Mouse (Mus musculus) kidney, adult 2 months (tissue): ENCODE results near the gene Pfkm.

Experiments
- CTCF ChIP-seq: fragments of 200-500 bp; conservative IDR thresholded peaks from 2 replicates; pipeline ENCODE4 v1.5.1; 2011; ENCODE audit warnings: low read depth, mild to moderate bottlenecking, control low read depth, low read length, moderate library complexity, mixed read lengths; ENCODE audit not compliant: insufficient read depth, insufficient read length
- POLR2A ChIP-seq: fragments of 200-500 bp; IDR thresholded peaks from one replicate; pipeline ENCODE4 v1.6.1; 2011; ENCODE audit warnings: low read depth, low read length, control low read depth

DNA sequence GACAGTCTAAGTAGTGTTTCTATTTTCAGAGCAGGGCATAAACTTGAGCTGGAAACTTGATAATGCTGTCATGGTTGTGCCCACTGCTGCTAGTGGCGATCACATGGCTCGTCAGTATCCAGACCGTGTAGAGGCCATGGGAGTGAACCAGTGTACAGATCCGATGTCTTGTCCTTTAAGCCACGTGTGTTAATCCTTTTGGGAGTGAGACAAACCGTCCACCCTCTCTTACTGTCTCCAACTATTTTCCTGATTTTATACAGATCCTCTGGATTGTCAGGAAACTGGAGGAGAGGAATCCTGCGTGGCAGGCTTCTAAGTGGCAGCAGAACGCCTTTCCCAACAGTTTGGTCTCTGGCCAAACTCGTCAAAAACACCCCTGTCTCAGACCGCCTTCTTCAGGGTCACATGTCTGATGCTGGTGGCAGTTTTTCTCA lies 56.8 kb downstream of the Pfkm start:
- TF ChIP-seq CTCF (no peak), POLR2A (no peak)
